Mouse (Mus musculus): ENCODE measurements at regions not wholly inside any gene's neighbourhood (a gene's known extent, or its start where the extent isn't known, plus 50 kb on each side); places are given as distances from the start of the nearest gene placed in this dataset.

DNA sequence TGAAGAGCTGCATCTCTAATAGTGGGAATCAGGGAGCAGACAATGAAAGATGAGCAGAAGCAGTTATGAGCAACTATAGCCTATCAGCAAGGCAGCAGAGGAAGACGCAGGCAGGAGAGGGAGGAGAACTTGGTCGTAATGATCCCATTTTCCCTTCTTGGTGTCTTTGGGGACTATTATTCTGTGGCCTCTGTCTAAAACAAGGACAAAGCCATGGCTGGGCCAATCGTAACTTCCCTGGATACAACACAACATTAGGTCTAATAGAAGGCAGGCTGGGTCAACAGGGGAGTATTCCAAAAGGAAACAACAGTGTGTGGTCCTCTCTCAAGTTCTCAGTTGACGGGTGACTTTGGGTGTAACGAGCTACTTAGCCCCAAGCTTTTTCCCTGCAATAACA is 234.5 kb downstream of the Clic5 start:
- DNase-seq (ENCODE audit: low spot score) = no peak
- no peak for TF ChIP-seq CTCF (IDR thresholded peaks at IDR 0.05; ENCODE audit: low read depth)
- no peak overlapping the region for H3K4me3 ChIP-seq (replicated peaks; ENCODE audit: low read depth, low read length)
- H3K36me3 ChIP-seq (ENCODE audit: insufficient read depth, low read length) = no peaks in the 10 kb centered on the region
- no peak overlapping the region for H3K4me2 ChIP-seq (ENCODE audit: low read length)
- H3K9me3 ChIP-seq (replicated peaks; ENCODE audit: low read length) = no peaks in the 10 kb centered on the region
- no peak overlapping the region for H3K9ac ChIP-seq (ENCODE audit: low read depth, low read length)
- WGBS = 60% methylated on average over 5 of the region's 5 CpGs
- H3K27ac ChIP-seq = no peak overlapping the region
- H3K27me3 ChIP-seq (ENCODE audit: insufficient read depth, low read length) = peaks cover 4% of the 10 kb centered on the region; the same call in 1 of the 2 replicates
- ATAC-seq (replicated peaks; ENCODE audit: low FRiP score, low read depth) = no peak
- no peaks in the 10 kb centered on the region; the same call in 1 of the 2 replicates for H3K4me1 ChIP-seq (replicated peaks; ENCODE audit: insufficient read depth, low read length)

DNA sequence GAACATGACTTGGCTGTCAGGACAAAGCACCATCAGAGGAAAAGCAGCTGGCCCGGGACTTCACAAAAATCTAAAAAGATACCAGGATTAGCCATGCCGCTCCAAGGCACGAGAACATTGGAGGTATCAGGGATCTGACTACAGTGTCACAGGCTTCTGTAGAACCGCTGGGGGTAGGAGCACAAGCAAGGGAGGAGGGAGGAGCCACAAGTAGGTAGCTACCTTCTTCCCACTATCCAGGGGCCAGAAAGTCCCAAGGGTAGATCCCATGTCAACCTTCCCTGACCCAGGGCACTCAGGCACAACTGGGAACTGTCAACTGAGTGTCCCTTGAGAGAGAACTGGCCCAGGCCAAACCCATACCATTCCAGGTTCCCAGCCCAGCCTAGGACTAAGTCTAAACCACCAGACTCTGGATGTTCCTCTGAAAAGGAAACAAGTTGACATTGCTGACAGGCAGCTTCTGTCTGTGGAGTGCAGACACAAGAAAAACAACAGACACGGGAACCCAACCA is 235.1 kb downstream of the Clic5 start:
- ATAC-seq (replicated peaks; ENCODE audit: low FRiP score, low read depth) (no peak), DNase-seq (ENCODE audit: low spot score) (no peak)
- Histone ChIP-seq H3K27ac (no peak overlapping the region), H3K4me2 (ENCODE audit: low read length) (no peak overlapping the region), H3K27me3 (ENCODE audit: insufficient read depth, low read length) (peaks cover 4% of the 10 kb centered on the region; the same call in 1 of the 2 replicates), H3K4me1 (replicated peaks; ENCODE audit: insufficient read depth, low read length) (no peaks in the 10 kb centered on the region; the same call in 1 of the 2 replicates), H3K9me3 (replicated peaks; ENCODE audit: low read length) (no peaks in the 10 kb centered on the region), H3K36me3 (ENCODE audit: insufficient read depth, low read length) (no peaks in the 10 kb centered on the region), H3K4me3 (replicated peaks; ENCODE audit: low read depth, low read length) (no peak overlapping the region), H3K9ac (ENCODE audit: low read depth, low read length) (no peak overlapping the region)
- TF ChIP-seq CTCF (IDR thresholded peaks at IDR 0.05; ENCODE audit: low read depth) = no peak
- WGBS = 76% methylated on average over 5 of the region's 5 CpGs

DNA sequence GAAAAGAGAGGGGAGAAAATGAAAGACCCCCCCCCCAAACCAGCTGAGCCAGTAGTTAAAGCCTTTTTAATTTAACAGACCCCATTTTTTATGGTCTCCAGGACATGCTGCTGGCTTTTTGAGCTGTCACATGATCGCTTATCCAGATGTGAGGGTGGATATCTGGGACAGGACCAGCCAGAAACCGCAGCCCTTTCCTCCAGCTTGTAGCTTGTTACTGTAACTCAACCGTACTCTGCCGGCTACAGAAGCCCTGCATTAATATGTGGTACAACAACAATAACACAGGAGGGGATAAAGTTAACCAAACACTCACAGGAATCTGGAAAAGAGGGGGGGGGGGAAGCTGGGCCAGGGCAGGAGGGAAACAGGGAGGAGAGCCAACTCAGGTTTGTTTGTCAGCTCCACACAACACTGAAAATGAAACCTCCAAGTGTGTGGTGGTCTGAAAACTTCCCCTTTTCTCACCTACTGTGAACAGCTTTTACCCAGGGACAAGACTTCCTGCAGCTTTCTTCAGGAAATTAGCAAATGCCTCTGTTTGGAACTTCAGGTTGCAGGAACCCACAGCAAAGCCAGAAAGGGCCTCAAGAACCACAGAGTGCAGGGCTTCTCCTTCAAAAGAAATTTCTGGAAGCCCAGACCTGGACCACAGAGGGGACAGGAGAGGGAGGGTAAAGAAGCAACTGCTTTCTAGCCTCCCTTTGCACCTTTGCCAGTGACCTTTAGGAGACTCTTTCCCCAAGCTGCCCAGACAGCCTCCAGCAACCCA is 244.3 kb downstream of the Clic5 start:
- WGBS = 15% methylated on average over 4 of the region's 4 CpGs
- peak overlapping the region; percentile 10; the same call in 1 of the 2 replicates for H3K4me2 ChIP-seq (ENCODE audit: low read length)
- peak; percentile 70 for DNase-seq (ENCODE audit: low spot score)

DNA sequence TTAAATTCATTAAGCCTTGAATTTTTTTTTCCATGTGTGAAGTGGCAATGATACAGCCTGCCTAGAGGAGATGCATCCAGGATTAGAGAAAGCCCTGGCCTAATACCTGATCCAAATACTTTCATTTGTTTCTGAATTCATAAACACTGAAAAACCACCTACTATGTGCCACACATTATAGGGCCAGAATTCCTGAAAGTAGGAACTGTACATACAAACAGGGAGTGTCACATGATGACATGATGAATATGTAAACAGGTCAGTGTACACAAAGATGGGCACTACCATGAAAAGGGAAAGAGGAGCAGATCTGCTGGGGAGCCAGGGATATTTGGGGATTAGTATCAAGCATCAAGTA is 244.9 kb downstream of the Clic5 start:
- no peaks in the 10 kb centered on the region for H3K36me3 ChIP-seq (ENCODE audit: insufficient read depth, low read length)
- no peak overlapping the region for H3K9ac ChIP-seq (ENCODE audit: low read depth, low read length)
- no peak for DNase-seq (ENCODE audit: low spot score)
- H3K27me3 ChIP-seq (ENCODE audit: insufficient read depth, low read length) = no peaks in the 10 kb centered on the region
- H3K4me3 ChIP-seq (replicated peaks; ENCODE audit: low read depth, low read length) = no peak overlapping the region
- no peak for ATAC-seq (replicated peaks; ENCODE audit: low FRiP score, low read depth)
- H3K27ac ChIP-seq = no peak overlapping the region
- TF ChIP-seq CTCF (IDR thresholded peaks at IDR 0.05; ENCODE audit: low read depth) = no peak
- no peak overlapping the region for H3K4me2 ChIP-seq (ENCODE audit: low read length)
- no peaks in the 10 kb centered on the region for H3K9me3 ChIP-seq (replicated peaks; ENCODE audit: low read length)
- H3K4me1 ChIP-seq (replicated peaks; ENCODE audit: insufficient read depth, low read length) = 0 out of 2 replicates have a peak, but pooled peaks cover 2% of the 10 kb centered on the region

More for the DNA sequence above, 244.3 kb downstream of the Clic5 start:
- Histone ChIP-seq H3K4me1 (replicated peaks; ENCODE audit: insufficient read depth, low read length) (0 out of 2 replicates have a peak, but pooled peaks cover 2% of the 10 kb centered on the region), H3K9me3 (replicated peaks; ENCODE audit: low read length) (no peaks in the 10 kb centered on the region), H3K36me3 (ENCODE audit: insufficient read depth, low read length) (no peaks in the 10 kb centered on the region), H3K4me3 (replicated peaks; ENCODE audit: low read depth, low read length) (no peak overlapping the region), H3K27ac (peak overlapping the region; percentile 25; the same call in 1 of the 2 replicates), H3K9ac (ENCODE audit: low read depth, low read length) (no peak overlapping the region), H3K27me3 (ENCODE audit: insufficient read depth, low read length) (no peaks in the 10 kb centered on the region)
- no peak for ATAC-seq (replicated peaks; ENCODE audit: low FRiP score, low read depth)
- TF ChIP-seq CTCF (IDR thresholded peaks at IDR 0.05; ENCODE audit: low read depth) = no peak

DNA sequence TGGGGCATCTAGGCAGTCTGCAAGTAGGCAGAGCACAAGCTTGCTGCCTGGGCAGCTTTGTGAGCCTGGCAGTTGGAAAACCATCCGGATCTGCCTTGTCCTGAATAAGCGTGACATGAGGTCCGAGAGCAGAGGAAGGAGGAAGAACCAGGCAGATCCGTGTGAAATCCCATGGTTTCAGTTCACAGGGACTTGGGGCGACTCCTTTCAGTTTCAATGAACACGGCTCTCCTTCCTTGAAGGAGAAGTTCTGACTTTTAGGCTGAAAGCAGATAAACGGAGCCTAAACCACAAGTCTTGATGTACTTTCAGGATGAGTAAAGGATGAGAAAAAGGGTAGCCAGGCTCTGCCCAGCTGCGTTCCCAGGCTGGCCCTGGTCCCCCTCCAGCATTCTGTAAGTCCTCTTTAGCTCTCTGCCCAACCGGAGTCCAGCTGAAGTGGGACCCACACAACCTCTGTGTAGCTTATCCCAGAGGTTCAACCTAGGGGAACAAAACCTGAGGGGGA is 248.2 kb downstream of the Clic5 start:
- TF ChIP-seq CTCF (IDR thresholded peaks at IDR 0.05; ENCODE audit: low read depth) = no peak
- Histone ChIP-seq H3K4me1 (replicated peaks; ENCODE audit: insufficient read depth, low read length) (0 out of 2 replicates have a peak, but pooled peaks cover 2% of the 10 kb centered on the region), H3K4me3 (replicated peaks; ENCODE audit: low read depth, low read length) (no peak overlapping the region), H3K4me2 (ENCODE audit: low read length) (no peak overlapping the region), H3K36me3 (ENCODE audit: insufficient read depth, low read length) (no peaks in the 10 kb centered on the region), H3K27me3 (ENCODE audit: insufficient read depth, low read length) (no peaks in the 10 kb centered on the region), H3K9ac (ENCODE audit: low read depth, low read length) (no peak overlapping the region), H3K9me3 (replicated peaks; ENCODE audit: low read length) (no peaks in the 10 kb centered on the region), H3K27ac (no peak overlapping the region)
- no peak for DNase-seq (ENCODE audit: low spot score)
- ATAC-seq (replicated peaks; ENCODE audit: low FRiP score, low read depth) = no peak
- 89% methylated on average over 9 of the region's 9 CpGs for WGBS

DNA sequence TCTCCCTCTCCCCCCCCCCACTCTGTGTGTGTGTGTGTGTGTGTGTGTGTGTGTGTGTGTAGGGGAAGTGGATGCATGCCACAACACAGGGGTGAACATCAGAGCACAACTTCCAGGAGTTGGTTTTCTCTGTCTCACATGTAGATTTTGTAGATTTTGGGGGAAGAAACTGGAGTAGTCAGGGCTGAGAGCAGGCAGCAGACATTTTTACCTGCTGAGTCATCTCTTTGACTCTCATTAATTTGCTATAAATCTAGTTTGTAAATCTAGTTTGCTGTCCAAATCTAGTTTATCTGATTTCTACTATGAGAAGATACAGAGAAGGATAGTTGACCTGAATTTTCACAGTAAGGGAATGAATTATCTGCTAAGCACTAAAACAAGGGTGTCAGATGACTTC is 250.1 kb downstream of the Clic5 start:
- no peak for DNase-seq (ENCODE audit: low spot score)
- no peak for TF ChIP-seq CTCF (IDR thresholded peaks at IDR 0.05; ENCODE audit: low read depth)
- H3K4me3 ChIP-seq (replicated peaks; ENCODE audit: low read depth, low read length) = no peak overlapping the region
- no peak for ATAC-seq (replicated peaks; ENCODE audit: low FRiP score, low read depth)
- no peaks in the 10 kb centered on the region for H3K9me3 ChIP-seq (replicated peaks; ENCODE audit: low read length)
- no peak overlapping the region for H3K27ac ChIP-seq
- no peak overlapping the region for H3K4me2 ChIP-seq (ENCODE audit: low read length)
- H3K4me1 ChIP-seq (replicated peaks; ENCODE audit: insufficient read depth, low read length) = no peaks in the 10 kb centered on the region
- no peaks in the 10 kb centered on the region for H3K27me3 ChIP-seq (ENCODE audit: insufficient read depth, low read length)
- no peaks in the 10 kb centered on the region for H3K36me3 ChIP-seq (ENCODE audit: insufficient read depth, low read length)
- H3K9ac ChIP-seq (ENCODE audit: low read depth, low read length) = no peak overlapping the region
